Mouse (Mus musculus): Measurements from ENCODE around the gene Ube2i. TPM values are rescaled to one million over a fixed set of nuclear protein-coding genes. Genes with fewer than 3 reads are reported as not detected.

Ube2i gene
- polyA plus RNA-seq, 1 experiment from 2014 or later, result 358 TPM

DNA sequence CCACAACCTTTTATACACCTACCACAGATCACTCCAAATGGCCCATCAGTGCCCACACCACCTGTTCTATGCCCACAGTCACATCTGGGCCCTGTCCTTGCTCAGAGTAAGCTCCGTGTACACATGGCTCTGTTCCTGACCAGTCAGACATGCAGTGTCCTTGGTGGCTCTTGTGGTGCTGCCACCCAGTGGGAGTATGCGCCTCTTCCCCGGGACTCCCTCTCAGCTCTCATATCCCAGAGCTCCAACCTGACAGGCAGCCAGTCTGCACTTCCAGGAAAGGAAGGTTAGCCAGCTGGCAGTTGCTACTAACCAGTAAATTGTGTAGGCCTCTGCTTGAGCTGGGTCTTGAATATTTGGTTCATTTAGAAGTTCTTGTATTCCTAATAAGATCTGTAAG, 10.0 kb downstream of the Ube2i start:
- no peak overlapping the region for H3K4me2 ChIP-seq (ENCODE audit: low read depth, low read length)
- WGBS, result 57% methylated on average over 3 of the region's 3 CpGs
- no peak overlapping the region for H3K27ac ChIP-seq (ENCODE audit: low read length)
- H3K4me1 ChIP-seq (ENCODE audit: control insufficient read depth, insufficient read depth, low read length), result no peaks in the 10 kb centered on the region
- no peak overlapping the region for H3K4me3 ChIP-seq (ENCODE audit: low read length)
- no peak; the same call in 1 of the 2 replicates for ATAC-seq (replicated peaks; ENCODE audit: extremely low read depth, insufficient read depth, low FRiP score)
- no peaks in the 10 kb centered on the region for H3K27me3 ChIP-seq (ENCODE audit: control insufficient read depth, insufficient read depth, low read length)
- H3K9me3 ChIP-seq (replicated peaks; ENCODE audit: control insufficient read depth, low read length), result no peaks in the 10 kb centered on the region
- peaks cover 69% of the 10 kb centered on the region for H3K36me3 ChIP-seq (ENCODE audit: control insufficient read depth, insufficient read depth)
- H3K9ac ChIP-seq (ENCODE audit: low read length), result no peak overlapping the region

DNA sequence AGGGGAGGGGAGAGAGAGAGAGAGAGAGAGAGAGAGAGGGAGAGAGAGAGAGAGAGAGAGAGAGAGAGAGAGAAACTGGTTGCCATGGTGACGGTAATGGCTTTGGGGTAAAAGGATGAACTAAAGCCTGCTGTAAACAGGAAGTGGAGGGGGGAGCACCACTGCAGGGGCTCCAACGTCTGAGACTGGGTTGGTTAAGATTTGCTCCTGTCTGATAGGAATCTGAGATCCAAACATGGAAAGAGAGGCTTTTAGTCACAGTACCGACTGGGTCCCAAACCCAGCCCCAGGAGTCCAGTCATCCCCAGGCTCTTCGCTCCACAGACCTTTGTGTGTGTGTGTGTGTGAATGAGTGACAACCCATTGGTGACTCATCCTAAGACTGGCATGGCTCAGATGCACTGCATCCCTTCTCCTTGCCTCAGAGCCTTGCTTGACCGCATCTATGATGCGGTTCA, 16.6 kb downstream of the Ube2i start:
- no peak for ATAC-seq (replicated peaks; ENCODE audit: extremely low read depth, insufficient read depth, low FRiP score)

GRCm38 (mm10) chr17:25256140-25256754, 18.2 kb downstream of the Ube2i start, which contains the start of gene Baiap3:
TSS of gene Baiap3 (minus strand) at chr17:25256364.
- no peak within 1 kb of the TSS for H3K27ac ChIP-seq (ENCODE audit: low read length)
- 3% methylated on average over 33 of the region's 35 CpGs for WGBS
- 0 out of 2 replicates have a peak, but pooled peaks have one; percentile 12 for ATAC-seq (replicated peaks; ENCODE audit: extremely low read depth, insufficient read depth, low FRiP score)
- peak within 1 kb of the TSS; percentile 68 for H3K4me2 ChIP-seq (ENCODE audit: low read depth, low read length)
- H3K36me3 ChIP-seq (ENCODE audit: control insufficient read depth, insufficient read depth), result peaks cover 13% of the 10 kb centered on the region; the same call in 1 of the 2 replicates
- H3K4me1 ChIP-seq (ENCODE audit: control insufficient read depth, insufficient read depth, low read length), result peaks cover 8% of the 10 kb centered on the region
- H3K4me3 ChIP-seq (ENCODE audit: low read length), result peak within 1 kb of the TSS; percentile 48
- peak within 1 kb of the TSS; percentile 12 for H3K9ac ChIP-seq (ENCODE audit: low read length)
- peaks cover 28% of the 10 kb centered on the region for H3K27me3 ChIP-seq (ENCODE audit: control insufficient read depth, insufficient read depth, low read length)
- H3K9me3 ChIP-seq (replicated peaks; ENCODE audit: control insufficient read depth, low read length), result no peaks in the 10 kb centered on the region

More for the DNA sequence above, 16.6 kb downstream of the Ube2i start:
- Histone ChIP-seq H3K9ac (ENCODE audit: low read length) (no peak overlapping the region), H3K4me1 (ENCODE audit: control insufficient read depth, insufficient read depth, low read length) (peaks cover 8% of the 10 kb centered on the region), H3K27ac (ENCODE audit: low read length) (no peak overlapping the region), H3K4me2 (ENCODE audit: low read depth, low read length) (no peak overlapping the region), H3K9me3 (replicated peaks; ENCODE audit: control insufficient read depth, low read length) (no peaks in the 10 kb centered on the region), H3K4me3 (ENCODE audit: low read length) (no peak overlapping the region), H3K36me3 (ENCODE audit: control insufficient read depth, insufficient read depth) (peaks cover 19% of the 10 kb centered on the region), H3K27me3 (ENCODE audit: control insufficient read depth, insufficient read depth, low read length) (peaks cover 24% of the 10 kb centered on the region)
- 53% methylated on average over 6 of the region's 6 CpGs for WGBS

DNA sequence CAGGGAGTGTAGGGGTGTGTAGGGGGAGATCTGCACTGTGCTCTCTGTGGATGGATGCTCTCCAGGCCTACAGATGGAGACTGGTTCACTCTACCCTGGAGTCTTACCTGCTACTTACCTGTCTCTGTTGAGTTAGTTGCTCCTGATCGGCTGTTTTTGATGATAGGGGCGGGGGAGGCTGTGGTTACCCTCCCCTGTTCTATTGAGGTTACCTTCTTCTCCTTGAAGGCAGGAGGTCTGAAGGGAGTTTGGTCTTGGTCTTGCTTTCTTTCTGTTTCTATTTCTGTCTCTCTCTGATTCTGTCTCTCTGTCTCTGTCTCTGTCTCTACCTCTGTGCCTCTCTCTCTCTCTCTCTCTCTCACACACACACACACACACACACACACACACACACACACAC, 19.3 kb downstream of the Ube2i start:
- Histone ChIP-seq H3K4me3 (ENCODE audit: low read length) (no peak overlapping the region), H3K27me3 (ENCODE audit: control insufficient read depth, insufficient read depth, low read length) (peaks cover 29% of the 10 kb centered on the region), H3K27ac (ENCODE audit: low read length) (no peak overlapping the region), H3K4me2 (ENCODE audit: low read depth, low read length) (peak overlapping the region; percentile 68; the same call in 1 of the 2 replicates), H3K9ac (ENCODE audit: low read length) (no peak overlapping the region), H3K9me3 (replicated peaks; ENCODE audit: control insufficient read depth, low read length) (no peaks in the 10 kb centered on the region), H3K36me3 (ENCODE audit: control insufficient read depth, insufficient read depth) (peaks cover 11% of the 10 kb centered on the region; the same call in 1 of the 2 replicates), H3K4me1 (ENCODE audit: control insufficient read depth, insufficient read depth, low read length) (peaks cover 8% of the 10 kb centered on the region)
- ATAC-seq (replicated peaks; ENCODE audit: extremely low read depth, insufficient read depth, low FRiP score), result no peak
- 55% methylated on average over 2 of the region's 2 CpGs for WGBS

DNA sequence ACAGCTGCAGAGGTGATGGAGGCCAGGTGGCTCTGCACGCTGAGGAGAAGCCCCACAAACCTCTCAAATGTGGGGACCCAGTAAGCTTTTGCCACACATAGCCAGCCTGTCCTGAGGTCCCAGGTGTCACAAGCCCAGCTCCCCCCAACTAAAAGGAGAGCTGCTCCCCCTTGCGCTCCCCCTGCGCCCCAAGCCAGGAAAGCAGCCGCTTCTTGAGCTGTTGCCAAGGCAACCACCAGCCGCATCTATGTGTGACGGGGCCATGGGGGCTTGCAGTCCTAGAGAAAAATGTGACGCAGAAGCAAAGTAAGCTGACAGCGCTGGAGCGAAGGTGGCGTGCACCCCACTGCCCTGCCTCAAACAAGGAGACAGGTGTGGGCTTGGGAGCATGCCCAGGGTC, 20.7 kb downstream of the Ube2i start:
- Histone ChIP-seq H3K27ac (ENCODE audit: low read length) (no peak overlapping the region), H3K36me3 (ENCODE audit: control insufficient read depth, insufficient read depth) (peaks cover 3% of the 10 kb centered on the region; the same call in 1 of the 2 replicates), H3K4me3 (ENCODE audit: low read length) (no peak overlapping the region), H3K27me3 (ENCODE audit: control insufficient read depth, insufficient read depth, low read length) (peaks cover 29% of the 10 kb centered on the region), H3K9ac (ENCODE audit: low read length) (no peak overlapping the region), H3K4me2 (ENCODE audit: low read depth, low read length) (no peak overlapping the region), H3K9me3 (replicated peaks; ENCODE audit: control insufficient read depth, low read length) (no peaks in the 10 kb centered on the region), H3K4me1 (ENCODE audit: control insufficient read depth, insufficient read depth, low read length) (peaks cover 8% of the 10 kb centered on the region)
- ATAC-seq (replicated peaks; ENCODE audit: extremely low read depth, insufficient read depth, low FRiP score), result peak; percentile 34; the same call in 1 of the 2 replicates
- WGBS, result 38% methylated on average over 10 of the region's 10 CpGs

DNA sequence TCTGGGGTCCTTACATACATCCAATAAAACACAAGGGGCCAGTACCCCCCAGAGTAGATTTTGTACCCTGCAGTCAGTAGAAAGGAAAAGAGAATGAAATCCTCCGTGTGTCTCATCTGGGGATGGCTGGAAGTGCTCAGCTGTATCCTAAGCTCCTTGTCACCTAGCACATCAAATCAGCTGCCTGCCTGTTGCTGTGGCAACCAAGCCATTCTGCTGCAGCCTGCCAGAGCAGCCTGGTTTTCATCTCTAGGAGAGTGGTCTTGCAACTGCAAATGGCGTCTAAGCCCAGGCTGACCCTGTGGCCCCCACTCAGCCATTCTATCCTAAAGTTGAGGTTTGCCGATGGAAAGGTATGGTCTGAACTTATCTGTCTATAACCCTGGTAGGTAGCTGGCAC, 21.8 kb downstream of the Ube2i start:
- H3K9ac ChIP-seq (ENCODE audit: low read length), result no peak overlapping the region
- H3K27me3 ChIP-seq (ENCODE audit: control insufficient read depth, insufficient read depth, low read length), result peaks cover 32% of the 10 kb centered on the region
- no peak overlapping the region for H3K4me2 ChIP-seq (ENCODE audit: low read depth, low read length)
- 37% methylated on average over 3 of the region's 3 CpGs for whole genome bisulfite sequencing
- ATAC-seq (replicated peaks; ENCODE audit: extremely low read depth, insufficient read depth, low FRiP score), result no peak
- no peaks in the 10 kb centered on the region for H3K9me3 ChIP-seq (replicated peaks; ENCODE audit: control insufficient read depth, low read length)
- no peak overlapping the region for H3K4me3 ChIP-seq (ENCODE audit: low read length)
- no peak overlapping the region for H3K27ac ChIP-seq (ENCODE audit: low read length)
- H3K36me3 ChIP-seq (ENCODE audit: control insufficient read depth, insufficient read depth), result no peaks in the 10 kb centered on the region
- H3K4me1 ChIP-seq (ENCODE audit: control insufficient read depth, insufficient read depth, low read length), result peaks cover 8% of the 10 kb centered on the region

DNA sequence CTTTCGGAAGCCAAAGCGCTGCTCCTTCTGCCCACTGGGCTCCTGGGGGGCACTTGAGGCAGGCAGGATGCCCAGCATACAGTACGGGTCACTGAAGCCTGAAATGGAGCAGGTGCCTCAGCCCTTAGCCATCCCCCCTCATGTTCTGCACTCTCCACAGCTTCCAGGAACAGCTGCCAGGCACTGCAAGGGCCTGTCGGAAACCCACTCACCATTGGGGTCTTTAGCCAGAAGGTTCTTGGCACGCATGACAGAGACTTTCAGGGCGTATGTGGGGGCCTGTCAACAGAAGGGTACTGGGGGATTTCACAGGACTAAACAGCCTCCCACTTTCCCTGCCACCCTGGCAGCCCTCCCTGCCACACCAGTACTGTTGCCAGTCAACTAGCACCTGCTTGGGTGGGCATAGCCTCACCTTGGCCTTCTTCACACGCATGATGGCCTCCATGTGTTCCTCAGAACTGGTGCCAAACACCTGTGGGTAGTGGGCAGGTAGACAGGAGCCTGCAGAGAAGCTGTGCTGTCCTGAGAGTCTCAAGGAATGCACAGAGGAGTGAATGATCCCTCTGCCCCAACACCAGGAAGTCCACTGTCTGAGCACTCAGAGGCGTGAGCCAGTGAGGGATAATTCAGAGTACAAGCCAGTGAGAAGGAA, 24.1 kb downstream of the Ube2i start:
- peaks cover 29% of the 10 kb centered on the region for H3K27me3 ChIP-seq (ENCODE audit: control insufficient read depth, insufficient read depth, low read length)
- no peak overlapping the region for H3K27ac ChIP-seq (ENCODE audit: low read length)
- no peaks in the 10 kb centered on the region for H3K4me1 ChIP-seq (ENCODE audit: control insufficient read depth, insufficient read depth, low read length)
- 75% methylated on average over 8 of the region's 8 CpGs for WGBS
- H3K9me3 ChIP-seq (replicated peaks; ENCODE audit: control insufficient read depth, low read length), result no peaks in the 10 kb centered on the region
- no peak overlapping the region for H3K4me3 ChIP-seq (ENCODE audit: low read length)
- H3K36me3 ChIP-seq (ENCODE audit: control insufficient read depth, insufficient read depth), result no peaks in the 10 kb centered on the region
- H3K4me2 ChIP-seq (ENCODE audit: low read depth, low read length), result no peak overlapping the region
- no peak for ATAC-seq (replicated peaks; ENCODE audit: extremely low read depth, insufficient read depth, low FRiP score)
- H3K9ac ChIP-seq (ENCODE audit: low read length), result no peak overlapping the region

- Histone ChIP-seq H3K4me1 (ENCODE audit: control insufficient read depth, insufficient read depth, low read length) (no peaks in the 10 kb centered on the region), H3K9ac (ENCODE audit: low read length) (no peak overlapping the region), H3K4me2 (ENCODE audit: low read depth, low read length) (peak overlapping the region; percentile 15; the same call in 1 of the 2 replicates), H3K4me3 (ENCODE audit: low read length) (no peak overlapping the region; the same call in 1 of the 2 replicates), H3K27ac (ENCODE audit: low read length) (no peak overlapping the region), H3K27me3 (ENCODE audit: control insufficient read depth, insufficient read depth, low read length) (peaks cover 12% of the 10 kb centered on the region; the same call in 1 of the 2 replicates), H3K9me3 (replicated peaks; ENCODE audit: control insufficient read depth, low read length) (no peaks in the 10 kb centered on the region), H3K36me3 (ENCODE audit: control insufficient read depth, insufficient read depth) (peaks cover 7% of the 10 kb centered on the region)
- ATAC-seq (replicated peaks; ENCODE audit: extremely low read depth, insufficient read depth, low FRiP score), result no peak
- WGBS, result 62% methylated on average over 18 of the region's 18 CpGs
Observed at GRCm38 (mm10) chr17:25248033-25248750, 26.2 kb downstream of the Ube2i start.
